Mouse (Mus musculus) lung, postnatal 4 days (tissue): Measurements from ENCODE around the gene Cnn3.

Experiments
- DNase-seq, 2 experiments: peaks; one replicate each; pipeline ENCODE4 v3.0.0; 2021

The Cnn3 gene

GRCm38 (mm10) chr3:121418850-121419435, 7.4 kb upstream of the Cnn3 start:
- DNase-seq: no peak

GRCm38 (mm10) chr3:121422405-121422804, 3.9 kb upstream of the Cnn3 start:
- no peak for DNase-seq

- DNase-seq: peak; percentile 87 to 93
Measured at GRCm38 (mm10) chr3:121426621-121427519, 573 bp downstream of the Cnn3 start.

GRCm38 (mm10) chr3:121427520-121427908, 1.2 kb downstream of the Cnn3 start:
- DNase-seq: peak; percentile 82 to 88

DNA sequence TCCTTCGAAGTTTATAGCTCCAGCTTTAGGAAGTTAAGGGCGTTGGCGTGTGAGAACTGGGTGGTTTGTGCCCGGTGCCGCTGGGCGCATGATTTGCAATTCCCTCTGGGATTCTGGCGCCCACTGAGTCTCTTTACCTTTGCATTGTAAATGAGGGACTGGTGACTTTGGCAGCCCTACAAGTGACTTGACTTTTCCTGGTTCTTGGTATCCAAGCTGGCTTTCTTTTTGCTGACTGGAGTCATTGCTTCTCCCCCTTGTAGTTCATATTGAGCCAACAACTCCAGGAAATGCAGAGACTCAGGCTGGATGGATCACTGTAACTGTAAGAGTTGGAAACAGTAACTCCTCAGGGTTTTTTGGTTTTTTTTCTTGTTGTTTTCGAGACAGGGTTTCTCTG, 1.9 kb downstream of the Cnn3 start:
- DNase-seq: peak in 1 of 2 experiments; percentile 27

DNA sequence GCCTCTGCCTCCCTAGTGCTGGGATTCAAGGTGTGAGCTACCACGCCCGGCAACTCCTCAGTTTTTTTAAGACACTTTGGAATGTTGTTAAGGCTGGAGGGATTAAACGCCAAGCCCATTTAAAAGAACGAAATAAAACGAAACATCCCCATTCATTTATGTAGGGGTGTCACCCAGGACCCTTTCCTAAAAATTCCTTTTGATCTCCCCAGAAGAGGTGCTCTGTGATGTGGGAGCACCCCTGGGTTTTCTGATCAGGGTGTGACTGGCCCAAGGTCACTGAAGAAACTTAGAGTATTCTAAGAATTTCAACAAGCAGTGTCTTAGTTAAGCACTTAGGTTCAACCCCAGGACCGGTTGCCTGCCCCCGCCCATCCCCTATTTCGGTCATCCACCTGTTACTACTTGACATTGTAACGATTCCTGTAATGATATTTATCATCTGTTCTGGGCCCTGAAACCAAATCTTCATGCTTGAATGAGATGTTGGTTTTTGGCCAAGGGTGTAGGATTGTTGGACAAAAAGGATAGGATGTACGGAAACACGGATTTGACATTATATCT, 2.5 kb downstream of the Cnn3 start:
- DNase-seq: no peak

DNA sequence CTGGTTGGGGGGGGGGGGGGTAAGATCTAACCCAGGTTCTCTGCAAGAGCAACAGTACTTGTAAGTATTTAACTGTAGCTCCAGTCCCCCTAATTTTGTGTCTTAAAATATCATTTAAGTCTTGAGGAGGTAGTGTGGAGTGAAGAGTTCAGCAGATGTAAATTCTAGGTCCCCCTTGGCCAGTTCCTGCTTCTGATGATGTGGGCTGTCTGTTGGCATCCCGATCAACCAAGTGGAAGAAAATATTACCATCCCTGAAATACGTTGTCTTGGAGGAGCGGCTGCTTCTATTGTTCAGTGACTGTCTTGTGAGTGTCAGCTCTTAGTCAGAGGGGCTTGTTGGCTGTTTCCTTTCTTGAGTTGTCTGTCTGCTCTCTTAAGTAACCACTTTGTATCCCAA, 3.2 kb downstream of the Cnn3 start:
- no peak for DNase-seq

DNA sequence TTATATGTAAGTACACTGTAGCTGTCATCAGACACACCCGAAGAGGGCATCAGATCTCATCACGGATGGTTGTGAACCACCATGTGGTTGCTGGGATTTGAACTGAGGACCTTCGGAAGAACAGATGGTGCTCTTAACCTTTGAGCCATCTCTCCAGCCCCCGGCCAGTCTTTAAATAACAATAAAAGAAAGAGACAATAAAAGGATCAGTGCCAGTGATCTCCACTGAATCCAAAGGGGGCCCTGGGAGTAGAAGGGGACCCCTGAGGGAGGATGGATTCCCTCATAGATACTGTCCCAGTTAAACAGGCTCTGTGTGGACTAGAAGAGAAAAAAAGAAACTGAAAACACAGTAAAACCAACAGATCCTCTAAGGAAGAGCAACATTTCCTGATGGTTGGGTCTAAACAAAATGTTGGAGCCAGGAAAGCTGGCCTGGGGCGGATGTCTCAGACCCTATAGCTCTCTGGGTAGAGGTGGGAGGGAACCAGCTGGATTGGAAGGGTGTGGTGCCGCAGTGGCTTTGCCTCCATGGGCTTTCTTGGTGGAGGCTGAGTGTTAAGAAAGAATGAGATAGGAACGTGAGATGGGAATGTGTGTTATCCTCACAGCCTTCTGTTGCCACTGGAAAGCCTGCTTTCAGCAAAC, 4.1 kb downstream of the Cnn3 start:
- peak in 1 of 2 experiments; percentile 42 for DNase-seq

GRCm38 (mm10) chr3:121433359-121433758, 7.1 kb downstream of the Cnn3 start:
- DNase-seq: no peak

DNA sequence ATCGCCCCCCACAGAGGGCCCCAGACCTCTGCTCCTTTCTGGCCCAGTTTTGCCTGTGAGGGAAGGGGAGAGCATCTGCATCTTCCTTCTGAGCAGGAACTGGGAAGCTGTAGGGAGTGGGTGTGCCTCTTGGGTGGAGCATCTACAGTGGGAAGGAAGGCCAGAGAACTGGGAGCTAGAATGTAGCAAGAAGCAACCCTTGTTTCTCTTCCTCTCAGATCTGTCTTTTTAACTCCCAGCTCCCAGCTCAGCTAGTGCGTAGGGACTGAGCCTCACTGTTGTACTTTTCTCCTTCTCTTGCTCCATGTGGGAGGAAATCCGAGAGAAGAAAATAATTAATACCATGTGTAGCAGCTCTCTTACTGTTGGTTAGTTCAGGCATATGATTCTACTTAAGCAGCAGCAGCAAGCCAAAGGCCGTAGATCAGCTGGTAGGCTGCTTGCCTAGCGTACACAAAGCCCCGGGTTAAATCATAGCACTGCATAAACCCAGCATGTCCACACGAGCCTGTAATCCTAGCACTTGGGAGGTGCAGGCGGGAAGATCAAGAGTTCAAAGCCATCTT, 7.8 kb downstream of the Cnn3 start:
- no peak for DNase-seq

- no peak for DNase-seq
Measured at GRCm38 (mm10) chr3:121435296-121435695, 9.0 kb downstream of the Cnn3 start.

DNA sequence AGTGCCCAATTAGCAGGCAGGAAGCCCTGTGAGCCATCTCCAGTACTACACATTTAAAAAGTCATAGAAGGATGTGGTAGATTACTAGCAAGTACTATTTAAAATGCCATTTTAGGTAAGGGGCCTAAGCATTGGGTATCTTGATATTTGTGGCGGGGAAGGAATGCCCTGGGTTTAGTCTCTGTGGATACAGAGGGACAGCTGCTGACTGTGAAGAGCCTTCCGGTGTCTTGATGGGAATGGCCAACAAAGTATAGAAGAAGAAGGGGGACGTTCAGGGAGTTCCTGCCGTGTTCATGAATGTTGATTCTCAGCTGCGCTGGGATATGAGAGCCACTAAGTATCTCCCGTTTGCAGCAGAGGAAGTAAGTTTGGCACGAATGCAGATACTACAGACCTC, 10.8 kb downstream of the Cnn3 start:
- no peak for DNase-seq

- DNase-seq: no peak
Measured at GRCm38 (mm10) chr3:121437996-121438395, 11.7 kb downstream of the Cnn3 start.

- no peak for DNase-seq
Measured at GRCm38 (mm10) chr3:121439623-121440161, 13.4 kb downstream of the Cnn3 start.

- DNase-seq: no peak
Measured at GRCm38 (mm10) chr3:121441504-121441903, 15.2 kb downstream of the Cnn3 start.

- no peak for DNase-seq
Measured at GRCm38 (mm10) chr3:121442288-121442687, 16.0 kb downstream of the Cnn3 start.

DNA sequence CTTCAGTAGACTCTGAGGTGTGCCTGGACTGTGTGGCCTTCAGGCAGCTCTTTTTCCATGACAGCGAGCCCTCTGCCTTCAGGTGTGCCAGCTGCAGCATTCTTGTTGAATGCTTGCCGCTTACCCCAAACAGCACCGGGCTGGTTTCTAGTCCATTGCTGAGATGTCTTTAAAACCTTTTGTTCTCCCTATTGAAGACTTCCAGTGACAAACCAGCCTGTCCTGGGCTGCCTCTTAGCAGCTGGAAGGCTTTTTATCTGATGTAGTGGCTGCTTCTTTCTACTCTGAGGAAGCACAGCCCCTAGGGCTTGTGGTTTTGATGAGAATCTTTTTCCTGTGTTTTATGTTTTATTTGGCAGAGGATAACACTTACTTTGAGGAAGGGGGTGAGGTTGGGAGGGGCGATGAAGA, 17.6 kb downstream of the Cnn3 start:
- no peak for DNase-seq

DNA sequence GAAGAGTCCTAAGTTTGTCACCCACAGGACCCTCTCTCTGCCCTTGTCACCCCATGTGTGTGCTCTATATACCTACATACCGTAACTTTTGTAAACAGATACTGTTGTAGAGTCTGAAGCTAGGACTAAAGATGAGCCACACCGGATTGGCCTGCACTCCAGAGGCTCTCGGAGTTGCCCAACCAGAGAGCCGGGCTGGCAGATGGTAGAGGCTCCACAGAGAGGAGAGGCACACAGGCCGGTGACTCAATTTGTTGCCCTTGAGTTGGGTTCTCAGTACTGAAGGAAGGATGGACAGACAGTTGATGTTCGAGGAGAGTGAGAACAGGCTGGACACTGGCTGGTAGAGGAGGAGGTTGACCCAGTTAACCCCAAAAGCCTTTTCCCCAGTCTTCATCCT, 18.1 kb downstream of the Cnn3 start:
- DNase-seq: no peak

GRCm38 (mm10) chr3:121446454-121446853, 20.2 kb downstream of the Cnn3 start:
- DNase-seq: no peak

DNA sequence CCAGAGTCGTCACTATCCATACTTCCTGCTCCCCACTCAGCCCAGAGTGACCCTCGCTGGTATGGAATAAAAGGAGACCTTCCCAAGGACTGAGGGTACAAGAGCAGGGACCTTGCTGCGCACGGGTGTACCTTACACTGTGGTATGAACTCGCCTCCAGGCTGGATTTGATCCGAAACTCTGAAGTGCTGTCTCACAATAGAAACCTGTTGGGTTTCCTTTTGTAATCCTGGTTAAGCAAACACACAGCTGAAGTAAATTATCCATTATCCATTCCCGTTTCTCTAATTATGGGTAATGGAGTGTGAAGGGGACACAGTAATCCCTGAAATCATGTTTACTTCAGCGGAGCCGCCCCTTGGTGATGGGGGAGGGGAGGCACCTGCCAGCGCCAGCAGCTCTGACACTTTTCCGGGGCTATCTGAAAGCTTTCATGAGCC, 21.8 kb downstream of the Cnn3 start:
- DNase-seq: no peak

DNA sequence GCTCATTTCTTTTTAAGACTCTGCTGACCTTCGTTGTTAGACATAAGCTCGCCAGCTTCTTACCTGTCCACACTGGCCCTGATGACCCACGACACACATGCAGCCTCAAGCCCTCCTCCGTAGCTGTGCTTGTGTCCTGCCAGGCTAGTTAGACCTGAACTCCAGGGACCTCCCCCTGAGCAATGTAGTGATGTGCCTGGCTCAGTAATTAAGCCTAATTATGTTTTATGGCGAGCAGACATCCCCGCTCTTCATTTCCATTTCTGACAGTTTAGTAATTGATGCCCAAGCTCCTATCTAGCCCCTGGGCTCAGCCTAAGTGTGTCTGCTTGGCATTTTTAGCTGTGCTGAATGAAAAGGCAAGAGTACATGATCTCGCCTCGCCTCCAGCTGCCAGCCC, 22.3 kb downstream of the Cnn3 start:
- DNase-seq: no peak

- DNase-seq: peak; percentile 31 to 80
Measured at GRCm38 (mm10) chr3:121449527-121449926, 23.2 kb downstream of the Cnn3 start.

DNA sequence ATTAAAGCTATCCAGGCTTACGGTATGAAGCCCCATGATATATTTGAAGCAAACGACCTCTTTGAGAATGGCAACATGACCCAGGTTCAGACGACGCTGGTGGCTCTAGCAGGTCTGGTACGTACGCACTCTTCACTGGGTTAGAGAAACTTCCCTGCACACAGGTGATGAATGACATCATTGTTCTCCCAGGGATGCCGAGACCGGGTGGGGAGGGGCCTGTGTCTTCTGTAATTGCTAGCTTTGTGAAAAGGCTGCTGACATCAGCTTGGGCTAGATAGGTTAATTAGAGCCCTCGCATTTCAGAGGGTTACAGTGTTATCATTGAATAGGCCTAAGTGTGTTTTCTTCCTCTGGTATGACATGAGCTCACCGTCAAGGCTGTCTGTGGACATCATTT, 25.1 kb downstream of the Cnn3 start:
- no peak for DNase-seq
